Mouse (Mus musculus): ENCODE data around the gene Itih3.

The Itih3 gene

DNA sequence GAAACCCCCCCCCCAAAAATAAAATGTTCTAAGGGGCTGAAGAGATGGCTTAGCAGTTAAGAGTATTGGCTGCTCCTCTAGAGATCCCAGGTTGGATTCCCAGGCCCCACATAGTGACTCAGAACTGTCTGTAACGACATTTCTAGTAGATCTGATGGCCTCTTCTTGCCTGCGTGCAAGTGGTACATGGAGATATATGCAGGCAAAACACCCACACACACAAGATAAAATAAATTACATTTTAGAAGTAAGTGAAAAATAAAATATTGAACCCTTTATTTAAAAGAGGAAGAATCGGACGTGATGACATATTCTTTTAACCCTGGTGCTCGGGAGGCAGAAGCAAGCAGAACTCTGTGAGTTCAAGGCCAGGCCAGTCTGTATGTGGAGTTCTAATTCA lies 20.9 kb downstream of the Itih3 start:
- DNase-seq (ENCODE audit: low spot score) = no peak

DNA sequence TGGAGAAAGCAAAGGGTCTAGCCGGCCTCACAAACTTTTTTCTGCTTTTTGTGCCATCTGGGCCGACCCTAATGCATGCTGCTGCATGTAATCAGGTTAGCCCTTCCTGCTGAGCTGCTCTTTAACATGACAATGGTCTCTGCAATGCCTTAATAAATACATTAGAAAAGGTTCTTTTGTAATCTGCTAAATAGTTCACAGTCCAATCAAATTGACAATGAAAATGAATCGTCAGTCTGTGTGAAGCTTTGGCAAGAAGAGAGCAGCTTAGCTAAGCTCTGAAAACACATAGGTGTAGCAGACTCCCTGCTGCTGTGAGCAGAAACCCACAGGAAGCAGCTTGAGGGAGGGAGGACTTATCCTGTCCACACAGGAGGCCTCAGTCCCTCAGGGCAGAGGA lies 23.6 kb downstream of the Itih3 start:
- no peak for DNase-seq (ENCODE audit: low spot score)

DNA sequence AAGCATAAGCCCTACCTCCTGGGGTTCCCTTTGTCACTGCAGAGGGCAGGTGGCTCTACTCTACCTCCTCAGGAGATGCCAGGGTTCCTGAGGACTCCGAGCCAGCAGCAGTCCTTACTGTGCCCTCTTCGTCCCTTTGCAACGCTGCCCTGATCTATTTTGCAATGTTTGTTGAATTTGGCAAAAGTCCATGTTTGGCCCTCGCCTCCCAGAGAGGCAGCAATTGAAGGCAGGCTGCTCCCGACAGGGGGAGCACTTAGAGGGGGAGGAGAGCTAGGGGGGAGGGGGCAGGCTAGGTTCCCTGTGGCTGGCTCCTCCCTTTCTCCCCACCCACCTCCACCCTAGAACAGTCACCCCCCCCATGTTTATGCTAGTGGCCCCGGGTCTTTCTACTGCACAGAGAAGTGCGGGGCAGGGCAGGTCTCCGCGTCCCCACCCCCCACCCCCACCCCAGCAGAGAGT lies 35.3 kb downstream of the Itih3 start:
- no peak for DNase-seq (ENCODE audit: low spot score)

DNA sequence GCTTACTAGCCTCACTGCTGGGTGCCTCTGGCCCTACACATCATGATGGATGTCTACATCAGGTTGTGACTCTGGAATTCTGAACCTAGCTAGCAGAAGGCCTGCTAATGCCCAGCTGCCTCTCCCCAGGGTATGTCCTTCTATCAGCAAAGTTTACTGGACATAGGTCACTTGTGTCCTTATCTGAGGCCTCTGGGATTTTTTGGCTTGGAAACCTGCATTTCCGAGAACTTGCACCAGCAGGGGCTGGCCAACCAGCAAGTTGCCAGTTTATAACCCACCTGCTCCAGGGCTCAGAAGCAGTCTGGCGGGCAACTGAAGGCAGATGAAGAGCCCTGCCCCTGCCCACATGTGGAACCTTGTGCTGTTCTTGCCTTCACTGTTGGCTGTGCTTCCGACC lies 37.4 kb downstream of the Itih3 start, which contains the start of gene Itih4:
Itih4 (plus strand) TSS at position 273 of the 400 bp plus-strand sequence.
- no peak for DNase-seq (ENCODE audit: low spot score)

DNA sequence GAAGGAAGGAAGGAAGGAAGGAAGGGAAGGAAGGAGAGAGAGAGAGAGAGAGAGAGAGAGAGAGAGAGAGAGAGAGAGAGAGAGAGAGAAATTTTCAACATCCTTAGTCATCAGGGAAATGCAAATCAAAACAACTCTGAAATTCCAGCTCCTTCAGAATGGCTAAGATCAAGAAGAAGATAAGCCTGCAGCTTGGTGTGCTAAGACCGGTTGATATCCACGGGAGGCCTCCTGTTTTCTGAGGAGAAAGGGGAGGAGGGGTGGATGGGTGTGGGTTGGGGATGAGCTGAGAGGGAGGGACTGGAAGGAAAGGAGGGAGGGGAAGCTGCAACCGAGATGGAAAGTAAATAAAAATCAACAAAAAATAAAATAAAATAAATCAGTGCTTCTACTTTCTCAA lies 38.3 kb downstream of the Itih3 start:
- no peak for DNase-seq (ENCODE audit: low spot score)

DNA sequence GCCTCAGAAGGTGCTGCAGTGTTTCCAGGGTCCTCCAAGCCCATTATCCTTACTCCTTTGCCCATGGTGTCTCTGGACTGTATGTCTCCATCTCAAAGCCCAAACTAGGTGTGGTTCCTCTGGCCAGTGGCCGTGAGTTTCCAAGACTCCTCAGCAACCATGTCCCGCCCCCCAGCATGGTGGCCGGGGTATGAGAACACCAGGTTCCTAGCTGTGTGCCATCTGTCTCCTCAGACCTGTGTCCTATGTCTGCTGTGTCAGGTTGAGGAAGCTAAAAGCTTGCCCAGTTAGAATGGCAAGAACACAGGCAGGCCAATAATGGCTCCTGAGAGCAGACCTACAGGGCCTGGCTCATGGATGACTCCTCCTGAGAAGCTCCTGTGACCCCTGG lies 41.8 kb downstream of the Itih3 start:
- no peak for DNase-seq (ENCODE audit: low spot score)

DNA sequence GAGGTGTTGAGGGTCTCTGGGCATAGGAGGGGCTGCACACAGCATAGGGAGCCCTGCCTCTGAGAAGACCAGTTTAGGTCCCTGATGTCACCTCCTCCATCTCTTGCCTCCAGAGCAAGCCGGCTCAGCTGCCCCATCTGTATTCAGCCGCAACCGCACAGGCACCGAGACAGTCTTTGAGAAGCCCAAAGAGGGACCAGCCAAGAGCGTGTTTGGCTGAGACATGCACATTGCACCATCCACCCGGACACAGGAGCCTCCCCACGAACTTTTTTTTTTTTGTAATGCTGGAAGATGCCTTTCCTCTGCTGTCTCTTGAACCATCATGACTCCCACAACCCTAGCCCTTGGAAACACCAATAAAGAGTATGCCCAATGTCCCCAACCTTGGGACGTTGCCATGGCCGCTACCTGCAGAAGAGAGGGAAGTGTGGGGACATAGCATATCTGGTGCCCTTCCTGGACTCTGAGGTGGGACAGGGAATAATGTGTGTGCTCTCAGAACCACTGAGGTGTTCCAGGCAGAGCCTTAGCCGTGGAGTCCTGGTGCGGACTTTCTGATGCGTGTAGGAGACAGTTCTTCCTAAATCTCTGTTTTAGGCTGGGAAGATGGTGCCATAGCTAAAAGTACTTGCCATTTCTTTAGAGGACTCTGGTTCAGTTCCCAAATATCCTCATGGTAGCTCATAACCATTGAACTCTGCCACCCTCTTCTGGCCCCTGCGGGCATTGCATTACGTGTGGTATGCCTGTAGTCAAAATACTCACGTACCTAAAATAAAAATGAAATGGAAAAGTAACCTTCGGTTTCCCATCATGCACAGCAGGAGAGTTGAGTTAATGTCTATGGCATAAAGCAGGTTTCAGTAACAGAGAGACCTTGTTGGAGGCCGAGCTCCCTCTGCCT lies 42.5 kb downstream of the Itih3 start:
- DNase-seq (ENCODE audit: low spot score) = no peak

DNA sequence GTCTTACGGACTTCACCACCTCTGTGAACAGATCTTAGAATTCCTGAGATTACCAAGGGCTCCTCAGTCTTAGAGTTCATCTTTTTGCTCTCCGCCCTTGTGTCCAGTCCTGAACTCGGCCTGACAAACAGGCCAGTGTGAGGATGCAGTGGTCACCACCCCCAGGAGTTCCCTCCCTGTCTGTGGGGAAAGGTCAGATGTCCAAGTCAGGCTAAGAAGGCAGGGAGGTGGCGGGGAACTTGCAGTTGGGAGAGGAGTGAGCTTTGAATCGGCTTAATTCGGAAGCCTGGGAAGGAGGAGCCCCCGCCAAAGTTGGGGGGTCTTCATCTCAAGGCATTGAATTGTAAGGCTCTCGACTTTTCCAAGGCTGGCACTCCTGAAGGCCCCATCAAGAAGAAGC lies 43.3 kb downstream of the Itih3 start:
- no peak for DNase-seq (ENCODE audit: low spot score)

DNA sequence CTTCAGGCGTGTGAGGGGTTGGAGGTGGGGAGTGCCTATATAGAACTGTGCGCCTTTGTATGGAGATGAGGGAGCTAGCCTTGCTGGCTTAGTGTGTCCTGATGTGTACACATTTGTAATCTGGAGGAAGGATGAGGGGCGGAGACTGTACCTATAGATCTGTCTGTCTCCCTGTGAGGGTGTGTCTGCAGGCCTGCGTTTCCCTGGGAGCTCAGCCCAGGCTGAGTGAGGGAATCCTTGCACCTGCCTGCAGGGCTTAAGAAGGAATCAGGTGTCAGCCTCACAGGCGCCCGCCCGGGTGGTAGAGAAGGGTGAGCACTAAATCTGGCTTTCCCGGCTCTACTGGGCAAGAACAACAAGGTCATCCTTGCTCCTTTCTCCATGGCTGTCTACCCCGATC lies 43.8 kb downstream of the Itih3 start:
- no peak for DNase-seq (ENCODE audit: low spot score)

DNA sequence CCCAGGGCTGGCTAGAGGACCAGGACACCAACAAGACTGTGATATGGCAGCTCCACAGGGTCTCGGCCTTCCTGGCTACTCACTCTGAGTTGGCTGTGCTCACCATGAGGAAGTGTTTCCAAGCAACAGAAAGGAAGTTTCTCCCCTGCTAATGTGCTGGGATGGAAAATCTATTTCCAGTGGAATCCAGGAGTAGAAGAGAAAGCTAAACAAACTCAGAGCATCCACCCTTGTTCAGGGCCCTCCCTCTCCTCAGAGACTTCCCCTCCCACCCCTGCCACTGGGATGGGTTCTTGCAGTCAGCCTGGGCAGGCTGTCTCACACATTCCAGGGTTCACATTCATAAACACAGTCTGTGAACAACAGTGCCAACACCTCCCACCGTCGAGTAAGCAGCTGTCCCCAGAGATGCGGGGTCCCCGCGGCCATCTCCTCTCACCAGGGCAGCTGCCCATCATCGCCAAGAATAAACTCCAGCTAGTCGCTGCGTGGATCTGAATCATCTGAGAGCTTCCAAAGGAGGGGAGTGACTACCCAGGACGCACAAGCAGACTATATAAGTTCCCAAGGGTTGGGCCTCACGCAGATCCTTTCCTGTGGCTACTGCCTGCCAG lies 44.5 kb downstream of the Itih3 start, which contains the start of gene Mustn1:
Mustn1 (plus strand) TSS at position 243 of the 614 bp plus-strand sequence.
- no peak for DNase-seq (ENCODE audit: low spot score)

DNA sequence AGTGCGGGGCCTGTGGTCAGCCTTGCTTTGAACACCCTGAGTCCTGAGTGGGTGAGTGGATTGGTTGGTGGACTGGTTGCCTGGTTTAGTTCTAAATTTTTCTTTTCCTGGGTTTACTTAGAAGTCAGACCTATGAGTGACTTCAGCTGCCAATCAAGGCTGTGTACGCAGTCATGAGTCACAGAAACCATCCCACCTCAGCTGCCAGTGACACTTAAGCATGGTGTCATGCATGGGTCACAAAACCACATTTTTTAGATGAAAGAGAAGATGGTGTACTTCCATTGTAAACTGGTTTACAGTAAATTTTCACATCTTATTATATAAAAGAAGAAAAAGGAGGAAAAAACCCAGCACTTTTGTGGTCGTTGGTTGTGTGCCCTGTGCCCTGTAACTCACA lies 45.7 kb downstream of the Itih3 start:
- DNase-seq (ENCODE audit: low spot score) = no peak

DNA sequence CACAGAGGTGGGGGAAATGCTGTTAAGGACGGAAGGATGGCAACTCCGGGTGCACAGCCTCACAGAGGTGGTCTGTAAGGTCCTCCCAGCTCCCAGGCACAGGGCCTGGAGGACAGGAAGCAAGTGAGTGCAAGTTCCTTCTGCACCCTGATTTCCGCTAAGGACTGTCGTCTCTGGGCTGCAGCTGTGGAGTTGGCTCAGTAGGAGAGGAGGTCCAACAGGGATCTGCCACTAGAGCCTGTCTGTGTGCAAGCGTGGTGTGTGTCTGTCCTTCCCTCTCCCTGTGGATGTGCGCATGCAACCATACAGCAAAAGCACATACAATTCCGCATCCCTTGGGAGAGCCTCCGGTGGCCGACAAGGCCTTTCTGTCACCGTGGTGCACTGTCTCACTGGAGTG lies 47.1 kb downstream of the Itih3 start:
- no peak for DNase-seq (ENCODE audit: low spot score)

DNA sequence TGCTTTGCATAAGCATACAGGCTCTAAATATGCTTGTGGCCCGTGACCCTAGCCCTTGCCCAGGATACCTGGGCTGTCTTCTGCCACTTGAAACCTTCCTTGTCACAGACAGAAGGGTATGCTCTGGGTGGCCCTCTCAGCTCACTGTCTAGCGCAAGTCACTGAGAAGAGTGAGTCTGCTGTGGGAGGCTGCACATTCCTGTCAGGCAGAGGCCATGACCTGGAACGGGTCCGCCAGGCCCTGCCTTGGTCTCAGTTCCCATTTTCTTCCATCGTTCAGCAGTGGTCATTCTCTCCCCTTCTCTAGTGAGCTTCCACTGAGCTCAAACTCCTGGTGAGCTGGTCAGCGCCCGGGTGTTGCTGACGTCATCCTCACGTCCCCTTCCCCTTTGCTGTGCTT lies 47.6 kb downstream of the Itih3 start:
- DNase-seq (ENCODE audit: low spot score) = no peak

DNA sequence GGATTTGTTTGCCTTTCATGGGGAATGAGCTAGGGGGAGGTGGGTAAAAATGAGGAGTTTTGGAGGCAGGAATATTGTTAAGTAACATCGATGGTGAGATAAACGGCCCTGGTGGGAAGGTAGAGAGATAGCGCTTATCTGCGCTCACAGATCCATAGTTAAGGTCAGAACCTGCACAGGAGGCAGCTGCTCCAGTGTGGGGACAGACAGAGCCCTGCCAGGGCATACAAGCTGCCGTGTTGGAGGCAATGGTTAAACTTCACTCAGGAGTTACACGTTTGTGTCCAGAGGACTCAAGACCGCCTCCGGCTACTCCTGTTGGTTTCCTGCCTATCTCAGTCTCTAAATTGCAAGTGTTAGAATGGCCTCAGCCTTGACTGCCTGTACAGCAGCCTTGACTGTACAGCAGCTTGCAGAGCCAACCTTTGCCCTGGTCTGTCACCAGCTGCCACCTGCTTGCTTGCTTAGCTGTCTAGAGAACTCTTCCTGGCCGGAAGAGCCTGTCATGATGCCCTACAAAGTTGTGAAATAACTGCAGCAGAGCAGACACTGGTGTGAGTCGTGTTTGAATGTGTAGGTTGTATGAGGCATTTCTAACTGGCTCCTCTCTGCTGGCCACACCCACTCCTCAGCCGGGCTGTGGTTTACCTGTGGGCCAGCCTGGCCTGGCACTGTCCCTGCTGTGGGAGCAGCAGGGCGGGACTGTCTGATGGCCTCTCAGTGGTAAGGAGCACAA lies 48.3 kb downstream of the Itih3 start:
- no peak for DNase-seq (ENCODE audit: low spot score)

DNA sequence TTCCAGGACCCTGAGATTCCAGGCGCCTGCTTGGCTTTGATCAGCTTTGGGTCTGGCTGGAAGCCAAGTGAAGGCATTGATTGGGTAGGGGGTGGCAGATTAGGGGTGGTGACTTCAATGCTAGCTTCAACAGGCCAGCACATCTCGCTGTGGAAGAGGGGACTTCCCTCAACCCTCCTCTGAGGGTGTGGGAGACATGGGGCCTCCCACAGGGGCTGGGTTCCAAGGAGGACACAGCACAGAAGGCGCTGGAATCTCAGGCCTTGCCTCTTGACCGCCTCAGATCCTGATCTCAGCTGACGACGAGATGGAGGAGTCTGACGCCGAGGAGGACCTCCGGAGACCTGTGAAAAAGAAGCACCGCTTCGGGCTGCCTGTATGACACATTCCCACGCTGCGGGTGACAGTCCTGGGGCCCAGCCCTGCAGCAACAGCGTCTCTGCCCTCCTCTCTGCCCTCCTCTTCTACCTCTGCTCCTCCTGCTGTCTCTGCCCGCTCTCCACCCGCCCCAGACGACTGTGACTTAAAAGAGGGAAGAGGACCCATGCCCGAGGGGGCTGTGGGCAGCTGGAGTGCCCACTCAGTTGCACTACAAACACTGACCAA lies 49.4 kb downstream of the Itih3 start:
- no peak for DNase-seq (ENCODE audit: low spot score)

DNA sequence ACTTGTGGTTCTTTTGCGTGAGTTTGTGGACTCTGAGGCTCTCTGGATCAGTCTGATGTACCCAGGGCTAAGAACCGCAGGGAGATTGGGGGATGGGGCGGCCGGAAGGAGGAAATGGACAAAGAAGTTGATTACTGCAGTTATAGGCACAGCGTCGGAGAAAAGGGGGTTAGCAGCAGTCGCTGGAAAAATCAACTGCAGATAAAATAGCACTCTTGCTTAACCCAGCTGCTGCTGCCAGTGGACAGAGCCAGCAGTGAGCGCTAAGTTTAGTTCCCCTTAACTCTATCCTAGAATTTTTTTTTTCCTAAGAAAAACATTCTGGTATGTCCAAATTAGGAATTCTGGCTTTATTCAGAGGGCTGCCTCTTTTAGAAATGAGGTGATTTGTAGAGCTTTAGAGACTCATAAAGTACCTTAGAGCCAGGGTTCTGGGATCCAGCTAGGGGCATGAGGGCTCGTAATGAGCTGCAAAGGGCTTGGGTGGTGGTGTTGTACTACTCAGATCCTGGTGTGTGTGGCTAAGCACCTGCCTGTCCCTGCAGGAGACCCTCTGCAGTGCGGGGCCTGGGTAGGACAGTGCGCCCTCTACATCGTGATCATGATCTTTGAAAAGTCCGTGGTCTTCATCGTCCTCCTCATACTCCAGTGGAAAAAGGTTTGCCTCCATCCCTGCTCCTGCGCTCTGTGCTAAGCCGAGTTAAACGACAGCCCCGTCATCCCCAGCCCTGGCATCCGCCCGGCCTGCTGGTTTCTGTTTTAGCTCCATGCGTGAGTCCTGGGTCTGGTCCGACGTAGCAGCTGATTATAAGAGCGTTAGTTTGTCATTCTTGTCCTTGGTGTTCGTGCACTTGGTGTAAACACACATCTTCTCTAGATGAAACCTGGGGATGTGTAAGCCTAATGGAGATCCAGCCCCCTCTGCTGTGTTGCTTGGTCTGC lies 53.1 kb downstream of the Itih3 start:
- no peak for DNase-seq (ENCODE audit: low spot score)

DNA sequence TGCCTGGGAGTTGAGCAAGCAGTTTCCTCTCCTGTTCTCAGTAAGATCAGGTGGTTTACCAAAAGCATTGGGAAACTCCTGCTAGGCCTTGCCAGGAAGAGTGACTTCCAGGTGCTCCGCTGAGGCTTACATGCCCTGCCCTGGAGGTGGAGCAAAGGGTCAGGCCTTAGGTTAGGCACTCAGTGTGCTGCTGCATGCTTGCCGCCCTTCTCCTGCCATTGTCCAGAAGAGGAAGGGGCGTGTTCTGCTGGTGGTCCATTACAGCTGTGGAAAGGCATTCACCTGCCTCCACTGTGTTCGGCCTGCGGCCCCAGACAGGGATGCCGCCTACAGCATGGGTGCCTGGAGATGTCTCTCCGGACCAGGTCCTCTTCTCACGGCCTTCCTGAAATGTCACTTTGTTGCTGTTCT lies 54.2 kb downstream of the Itih3 start:
- DNase-seq (ENCODE audit: low spot score) = no peak

DNA sequence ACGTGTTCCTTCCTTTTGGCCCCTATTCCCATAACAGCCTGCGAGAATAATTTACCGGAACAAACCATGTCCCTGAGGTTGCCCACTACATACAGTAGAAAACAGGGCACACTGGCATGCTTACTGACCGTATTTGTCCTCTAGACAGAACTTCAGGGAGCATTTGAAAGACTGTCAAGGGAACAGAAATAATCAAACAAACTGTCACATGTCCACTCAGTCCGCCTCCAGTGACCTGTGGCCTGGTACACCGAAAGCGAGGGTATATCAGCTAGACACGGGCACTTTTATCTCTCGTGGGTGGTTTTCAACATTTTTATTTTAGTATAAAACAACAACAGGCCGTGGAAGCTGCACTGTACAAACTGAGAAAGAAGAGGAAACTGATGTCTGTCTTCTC lies 54.7 kb downstream of the Itih3 start:
- no peak for DNase-seq (ENCODE audit: low spot score)

DNA sequence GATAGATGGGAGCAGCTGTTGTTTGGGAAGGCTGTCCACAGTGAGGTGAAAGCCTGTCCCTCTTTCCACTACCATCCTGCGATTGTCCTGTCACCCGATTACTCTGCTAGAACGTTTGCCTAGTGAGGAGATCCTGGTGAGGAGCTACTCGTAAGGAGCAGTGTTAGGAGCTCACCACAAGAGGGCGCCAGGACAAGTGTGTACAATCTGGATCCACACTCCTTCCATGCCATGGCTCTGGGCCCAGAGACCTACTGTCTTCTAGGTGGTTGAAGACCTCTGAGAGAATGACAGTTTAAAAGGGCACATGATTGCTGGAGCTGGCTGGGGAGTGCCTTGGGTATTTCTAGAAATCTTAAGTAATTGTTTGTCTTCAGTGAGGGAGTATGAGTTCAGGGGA lies 56.5 kb downstream of the Itih3 start:
- DNase-seq (ENCODE audit: low spot score) = peak; percentile 23

DNA sequence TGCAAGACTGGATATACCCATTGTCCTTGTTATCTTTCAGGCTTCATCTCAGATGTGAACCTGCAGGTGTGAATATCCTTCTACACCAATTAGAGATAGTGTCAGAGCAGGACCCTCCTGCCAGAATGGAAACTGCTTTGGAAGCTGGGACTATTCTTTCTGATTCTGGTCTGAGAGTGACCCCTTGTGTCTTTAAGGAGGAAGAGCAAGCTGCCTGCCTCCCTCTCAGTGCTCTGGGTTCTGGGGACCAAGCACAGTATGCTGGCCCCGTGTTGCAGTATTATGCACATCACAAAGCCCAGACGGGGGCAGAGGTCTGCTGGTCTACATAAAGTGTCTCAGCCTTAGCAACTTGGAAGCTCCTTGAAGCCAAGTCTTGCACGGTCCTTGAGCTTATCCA lies 58.2 kb downstream of the Itih3 start:
- DNase-seq (ENCODE audit: low spot score) = no peak

DNA sequence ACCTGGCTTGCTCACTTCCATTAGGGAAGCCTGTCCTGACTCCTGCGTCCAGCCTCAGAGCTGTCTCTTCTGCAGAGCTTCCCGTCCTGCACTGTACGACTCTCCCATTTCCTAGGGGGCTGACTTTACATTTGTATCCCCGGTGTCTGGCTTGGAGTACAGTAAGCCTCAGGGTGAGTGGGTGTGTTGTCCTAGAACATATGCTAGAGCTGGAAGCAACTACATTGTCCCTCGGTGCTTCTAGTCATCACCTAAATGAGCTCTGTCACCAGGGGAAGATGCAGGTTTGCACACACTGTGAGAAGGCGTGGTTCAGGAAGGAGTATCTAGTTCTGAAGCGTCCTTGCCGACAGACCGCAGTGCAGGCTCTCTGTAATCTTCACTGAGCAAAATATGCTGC lies 61.2 kb downstream of the Itih3 start:
- no peak for DNase-seq (ENCODE audit: low spot score)

Measured in T-cell, adult 2 months (primary cell).